Mouse (Mus musculus) c-Kit-positive CD71-negative TER-119-negative erythroid progenitor cells, embryonic 14.5 days (primary cell): ENCODE results near the gene Fxyd6.

ENCODE experiments used
- DNase-seq: peaks from one replicate; pipeline ENCODE4 v3.0.0-alpha.2; 2013; ENCODE audit warnings: low read depth

The Fxyd6 gene

DNA sequence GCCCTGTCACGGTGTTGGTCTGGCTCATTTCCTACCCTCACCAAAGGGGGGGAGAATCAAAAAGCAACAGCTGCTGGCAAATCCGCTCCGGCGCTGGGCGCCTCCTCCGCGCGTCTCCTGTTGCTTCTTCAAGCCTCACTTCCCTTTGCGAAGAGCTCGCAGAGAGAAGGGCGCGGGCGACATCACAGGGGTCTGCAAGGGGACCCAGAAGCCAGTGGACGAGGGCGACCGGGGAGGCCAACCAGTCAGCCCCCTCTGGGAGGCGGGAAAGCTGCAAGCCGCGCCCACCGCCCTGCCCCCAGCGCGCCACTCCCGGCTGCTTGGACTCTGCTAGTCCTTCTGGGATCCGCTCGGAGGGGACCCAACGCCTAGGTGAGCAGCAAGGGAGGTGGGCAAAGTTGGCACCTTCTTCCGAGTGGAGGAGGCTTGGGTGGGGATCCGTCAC, at the start of gene Fxyd6:
TSS of gene Fxyd6 (plus strand) at position 69 of the 445 bp plus-strand sequence.
- DNase-seq, result no peak

GRCm38 (mm10) chr9:45321465-45321864, 48.5 kb upstream of the Fxyd6 start:
- no peak for DNase-seq

- DNase-seq, result no peak
These were observed 48.0 kb upstream of the Fxyd6 start for GRCm38 (mm10) chr9:45321946-45322430.

DNA sequence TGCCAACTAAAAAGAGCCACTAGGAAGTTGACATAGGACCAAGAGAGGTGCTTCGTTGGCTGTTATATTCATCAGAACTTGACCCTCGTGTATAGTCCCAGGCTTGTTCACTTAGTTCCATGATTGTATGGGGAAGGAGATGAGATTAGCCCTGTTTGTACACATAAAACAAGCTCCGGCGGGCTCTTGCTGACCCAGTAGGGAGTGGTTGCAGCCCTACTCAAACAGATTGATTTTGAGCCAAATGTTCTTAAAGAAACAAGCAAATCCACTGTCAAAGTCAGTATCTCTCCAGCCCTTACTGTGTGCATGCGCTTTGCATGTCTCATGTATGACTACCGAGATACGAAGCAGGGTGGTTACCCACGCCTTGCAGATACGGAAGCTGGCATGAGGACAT, 43.6 kb upstream of the Fxyd6 start:
- no peak for DNase-seq

DNA sequence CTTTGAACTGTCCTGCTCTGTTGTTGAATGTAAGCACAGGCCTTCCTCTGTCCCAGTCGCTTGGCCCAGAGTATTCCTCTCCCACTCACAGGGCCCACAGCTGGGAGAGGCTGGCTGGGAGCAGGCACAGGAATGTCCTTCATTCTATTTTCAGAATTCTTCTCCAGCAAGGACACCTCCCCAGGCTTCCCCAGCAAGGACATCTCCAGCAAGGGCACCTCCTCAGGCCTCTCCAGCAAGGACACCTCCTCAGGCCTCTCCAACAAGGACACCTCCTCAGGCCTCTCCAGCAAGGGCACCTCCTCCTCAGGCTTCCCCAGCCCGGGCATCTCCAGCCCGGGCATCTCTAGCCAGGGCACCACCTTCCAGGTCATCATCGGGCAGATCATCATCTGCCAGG, 41.7 kb upstream of the Fxyd6 start:
- DNase-seq, result no peak

DNA sequence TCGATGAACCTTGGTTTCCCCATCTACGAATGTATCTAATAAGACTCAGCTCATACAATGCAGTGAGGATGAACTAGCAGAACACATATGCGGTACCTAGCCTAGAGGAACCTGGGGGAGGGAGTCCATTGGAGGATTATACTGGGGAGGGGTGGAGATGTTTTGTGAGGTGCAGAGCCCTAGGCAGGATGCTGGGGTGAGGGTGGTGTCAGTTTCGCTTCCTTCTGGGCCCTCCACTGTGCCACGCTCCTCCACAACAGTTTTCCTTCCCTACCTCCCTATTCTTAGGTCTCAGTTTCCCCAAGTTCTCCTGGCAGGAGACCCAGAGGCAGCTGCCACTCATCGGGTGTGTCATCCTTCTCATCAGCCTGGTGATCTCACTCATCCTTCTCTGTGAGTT, 40.4 kb upstream of the Fxyd6 start:
- no peak for DNase-seq

DNA sequence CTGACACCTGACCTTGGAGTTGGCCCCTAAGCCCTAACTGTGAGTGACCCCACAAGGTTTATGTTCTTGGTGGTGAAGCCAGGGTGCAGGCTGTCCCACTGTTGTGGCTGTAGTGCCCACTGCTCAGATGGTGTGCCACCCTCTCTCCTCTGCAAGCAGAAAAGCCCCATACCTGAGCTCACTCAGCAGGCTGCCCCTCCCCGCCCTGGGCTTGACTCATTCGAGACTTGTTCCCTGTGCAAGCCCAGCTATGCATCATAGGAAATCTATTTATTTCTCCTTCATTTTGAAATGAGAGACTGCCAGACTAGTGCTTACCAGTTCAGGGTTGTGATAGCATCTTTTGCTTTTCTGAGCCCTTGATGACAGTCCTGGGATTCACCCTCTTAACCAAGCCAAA, 32.6 kb upstream of the Fxyd6 start:
- no peak for DNase-seq

DNA sequence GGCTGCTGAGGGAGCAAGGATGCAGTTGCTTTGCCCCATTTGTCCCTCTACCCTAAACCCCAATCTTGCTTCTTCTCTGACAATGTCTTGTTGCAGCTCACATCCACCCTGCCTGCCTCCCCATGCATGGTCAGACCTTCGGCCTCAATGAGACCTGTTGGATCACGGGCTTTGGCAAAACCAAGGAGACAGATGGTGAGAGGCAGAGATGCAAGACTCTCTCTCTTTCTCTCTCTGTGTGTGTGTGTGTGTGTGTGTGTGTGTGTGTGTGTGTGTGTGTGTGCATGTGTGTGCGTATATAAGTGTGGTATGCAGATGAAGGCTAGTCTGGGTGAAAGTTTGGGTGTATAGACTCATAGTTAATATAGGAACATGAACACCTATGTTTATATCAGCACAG, 26.9 kb upstream of the Fxyd6 start:
- no peak for DNase-seq

DNA sequence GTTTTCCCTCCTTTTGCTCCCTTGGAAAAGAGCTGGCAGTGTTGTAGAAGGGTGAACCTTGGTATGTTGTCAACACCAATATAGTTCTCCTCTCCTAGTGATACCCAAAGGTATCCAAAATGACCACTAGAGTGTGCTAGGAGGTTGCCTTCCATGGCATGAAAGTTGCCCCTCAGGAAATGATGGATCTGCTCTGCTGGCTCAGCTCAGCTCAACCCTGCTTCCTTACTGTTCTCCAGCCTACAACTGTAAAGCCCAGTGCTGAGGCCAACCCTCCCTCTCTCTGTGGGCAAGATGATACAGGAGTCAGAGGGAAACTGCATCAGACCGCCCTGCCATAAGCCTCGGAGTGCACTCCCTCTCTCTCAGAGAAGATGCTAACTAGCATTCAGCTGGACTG, 24.5 kb upstream of the Fxyd6 start:
- no peak for DNase-seq

GRCm38 (mm10) chr9:45346276-45346675, 23.7 kb upstream of the Fxyd6 start:
- no peak for DNase-seq

- DNase-seq, result no peak
These were observed 21.4 kb upstream of the Fxyd6 start for GRCm38 (mm10) chr9:45348560-45348959.

DNA sequence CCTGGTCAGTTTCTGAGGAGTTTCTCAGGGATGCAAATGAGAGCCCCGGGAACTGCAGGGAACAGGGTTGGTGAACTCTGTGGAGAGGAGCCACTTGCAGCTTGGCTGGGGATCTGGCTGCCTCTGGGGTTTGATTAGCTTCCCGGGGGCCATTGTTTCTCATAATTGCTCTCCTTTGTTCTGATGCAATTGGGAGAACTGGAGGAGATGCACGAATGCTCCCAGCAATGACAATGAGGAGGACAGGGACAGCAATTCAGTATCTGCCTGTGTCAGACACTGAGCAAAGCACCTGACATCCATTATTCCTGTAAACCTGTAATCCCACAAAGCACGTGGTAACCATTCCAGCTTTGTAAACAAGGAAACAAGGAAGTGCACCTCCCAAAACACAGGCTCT, 20.8 kb upstream of the Fxyd6 start:
- no peak for DNase-seq

DNA sequence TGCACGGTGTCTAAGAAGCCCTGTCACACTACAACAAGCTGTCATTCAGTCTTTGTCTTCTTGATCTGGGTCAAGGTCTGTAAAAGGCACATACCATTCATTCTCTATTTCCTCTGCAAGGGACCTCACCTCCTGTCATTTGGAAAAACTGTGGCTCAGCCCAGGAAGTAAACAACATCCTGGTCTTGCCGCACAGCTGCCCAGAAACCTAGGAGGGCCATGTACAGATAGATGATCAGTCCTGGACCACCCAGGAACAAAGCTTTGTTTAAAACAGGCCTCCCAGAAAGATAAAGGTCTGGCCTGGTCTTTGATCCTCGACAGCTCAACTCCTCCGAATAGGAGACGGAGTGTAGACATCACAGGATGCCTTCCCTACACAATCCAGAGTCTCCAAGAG, 20.1 kb upstream of the Fxyd6 start:
- DNase-seq, result no peak

DNA sequence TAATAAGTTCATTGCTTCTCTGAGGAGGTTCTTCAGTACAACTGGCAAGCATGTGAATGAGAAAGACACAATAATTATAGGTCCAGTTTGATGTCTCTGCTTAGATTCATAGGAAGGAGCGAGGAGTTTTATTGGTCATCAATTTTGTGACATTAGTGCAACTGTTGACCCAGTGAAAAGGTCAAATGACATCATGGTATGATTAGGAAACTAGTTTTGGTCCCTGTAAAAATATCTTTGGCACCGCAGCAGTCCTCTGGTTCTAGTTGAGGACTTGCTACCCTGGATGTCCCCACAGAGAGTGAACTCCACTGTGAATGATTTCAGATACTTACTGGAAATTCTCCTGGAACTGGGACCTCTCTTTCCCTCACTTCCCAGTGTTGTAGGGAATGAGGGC, 14.8 kb upstream of the Fxyd6 start:
- DNase-seq, result no peak

GRCm38 (mm10) chr9:45358356-45358755, 11.6 kb upstream of the Fxyd6 start:
- DNase-seq, result no peak

- DNase-seq, result no peak
These were observed 7.9 kb upstream of the Fxyd6 start for GRCm38 (mm10) chr9:45362051-45362461.

DNA sequence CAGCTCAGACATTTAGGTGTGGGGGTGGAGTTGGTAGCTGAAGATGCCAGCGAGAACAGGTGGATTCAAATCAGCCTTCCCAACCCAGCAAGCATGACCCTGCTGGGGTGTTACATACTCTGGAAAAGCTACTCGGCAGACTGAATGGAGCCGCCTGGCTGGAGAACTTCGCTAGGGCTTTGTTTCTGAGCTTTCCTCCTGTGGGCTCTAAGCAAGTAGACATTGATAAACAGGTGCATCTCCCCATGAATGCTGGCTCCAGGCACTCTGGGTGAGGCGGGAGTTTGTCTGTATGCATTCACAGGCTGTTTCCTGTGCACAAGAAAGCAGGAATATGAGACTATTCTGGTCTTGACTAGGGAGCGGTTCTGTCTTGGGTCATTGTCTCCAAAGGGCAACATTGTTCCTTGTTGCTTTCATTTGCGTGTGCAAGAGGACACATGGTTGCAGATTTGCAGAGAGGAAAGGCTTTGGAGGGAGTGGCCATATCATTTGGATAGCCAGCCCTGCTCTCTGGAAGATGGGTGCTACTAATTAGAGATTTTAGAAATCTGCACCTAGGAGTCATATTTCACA, 6.3 kb upstream of the Fxyd6 start:
- DNase-seq, result no peak

- no peak for DNase-seq
These were observed 2.3 kb upstream of the Fxyd6 start for GRCm38 (mm10) chr9:45367716-45368115.

DNA sequence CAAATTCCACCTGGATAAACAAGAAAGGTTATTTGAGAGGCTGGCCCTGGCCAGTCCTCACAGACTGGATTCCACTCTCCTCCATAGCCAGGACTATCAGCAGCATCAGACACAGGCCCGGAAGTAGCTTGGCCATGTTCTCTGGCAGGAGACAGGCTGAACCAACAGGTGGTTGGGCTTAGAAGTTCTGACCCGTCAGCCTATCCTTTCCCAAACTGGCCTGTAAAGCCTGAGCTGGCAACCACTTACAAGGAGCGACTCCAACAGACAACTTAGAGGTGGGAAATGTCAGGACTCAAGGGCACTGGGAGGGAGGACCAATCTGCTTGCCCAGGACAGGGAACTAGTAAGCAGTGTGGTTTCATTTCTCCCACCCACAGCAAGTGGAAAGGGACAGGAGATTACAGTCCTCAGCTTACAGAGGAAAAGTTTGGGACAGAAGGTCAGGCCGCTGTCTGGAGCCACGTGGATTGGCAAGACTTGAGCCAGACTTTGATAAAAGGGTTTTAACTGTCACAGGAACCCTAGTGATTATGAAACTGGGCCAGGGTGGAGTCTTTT, 1.6 kb upstream of the Fxyd6 start:
- DNase-seq, result no peak

DNA sequence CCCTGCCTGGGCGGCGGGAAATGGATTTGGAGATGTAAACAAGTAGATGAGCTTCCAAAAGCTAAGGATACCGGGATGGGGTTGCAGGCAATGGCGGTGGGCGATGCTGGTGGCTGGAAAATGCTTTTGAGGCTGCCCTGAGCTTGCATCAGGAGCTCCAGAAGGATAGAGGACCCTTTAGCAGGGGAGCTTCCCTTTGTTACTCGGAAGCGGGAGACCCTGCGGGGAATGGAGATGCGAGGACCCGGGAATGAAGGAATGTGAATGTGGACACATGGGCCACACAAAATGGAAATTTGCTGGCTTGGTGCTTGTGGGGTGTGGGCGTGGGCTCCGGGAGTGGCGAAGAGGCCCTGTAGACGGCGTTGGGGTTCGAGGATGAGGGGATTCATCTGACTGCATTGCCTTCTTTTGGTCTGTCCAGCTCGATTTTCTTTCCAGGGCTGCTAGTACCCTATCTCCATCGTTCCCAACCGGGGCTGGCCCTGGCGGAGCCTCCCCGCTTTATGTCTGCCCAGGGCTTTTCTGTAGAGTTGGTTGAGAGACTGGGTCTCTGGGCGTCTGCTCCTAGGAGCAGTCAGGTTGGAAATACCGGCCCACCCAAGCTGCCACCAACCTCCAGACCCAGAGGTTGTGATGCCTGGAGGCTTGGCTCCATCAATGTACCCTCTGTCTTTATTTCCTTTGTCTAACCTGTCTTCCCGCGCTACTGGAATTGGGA, 791 bp downstream of the Fxyd6 start:
- DNase-seq, result no peak

DNA sequence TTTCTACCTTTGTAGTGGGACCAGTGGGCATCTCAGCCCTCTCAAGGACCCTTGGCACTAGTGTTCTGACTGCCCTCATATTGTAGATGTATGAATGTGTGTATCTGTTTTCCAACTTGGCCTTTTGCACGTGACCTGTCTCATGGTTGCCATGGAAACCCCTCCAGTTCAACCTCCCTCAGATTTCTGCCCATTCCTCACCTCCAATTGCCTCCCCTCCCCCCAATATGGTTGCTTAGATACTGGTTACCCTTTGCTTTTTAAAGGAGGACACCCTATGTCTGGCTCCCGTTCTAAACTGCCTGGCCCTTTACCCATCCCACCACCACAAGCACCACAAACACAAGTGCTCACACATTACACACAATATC, 1.3 kb downstream of the Fxyd6 start:
- DNase-seq, result no peak

- DNase-seq, result no peak
These were observed 3.9 kb downstream of the Fxyd6 start for GRCm38 (mm10) chr9:45373896-45374295.

- no peak for DNase-seq
These were observed 5.1 kb downstream of the Fxyd6 start for GRCm38 (mm10) chr9:45374988-45375502.
